Mouse (Mus musculus) kidney, postnatal 10 days (tissue): ENCODE data around the gene Rmdn3.

Experiments used
- DNase-seq: peaks from one replicate; pipeline ENCODE4 v3.0.0; 2021; ENCODE audit warnings: mixed read lengths

The Rmdn3 gene

GRCm38 (mm10) chr2:119156681-119157572 is at the start of gene Rmdn3:
Rmdn3 (minus strand) TSS chr2:119157034.
- peak; percentile 98 for DNase-seq

GRCm38 (mm10) chr2:119203871-119204460 is 47.1 kb upstream of the Rmdn3 start:
- DNase-seq: no peak

- peak; percentile 77 for DNase-seq
Measured at GRCm38 (mm10) chr2:119202914-119203453, 46.1 kb upstream of the Rmdn3 start.

- DNase-seq: no peak
Measured at GRCm38 (mm10) chr2:119198934-119199333, 42.1 kb upstream of the Rmdn3 start.

- no peak for DNase-seq
Measured at GRCm38 (mm10) chr2:119198049-119198448, 41.2 kb upstream of the Rmdn3 start.

- no peak for DNase-seq
Measured at GRCm38 (mm10) chr2:119197493-119197892, 40.7 kb upstream of the Rmdn3 start.

GRCm38 (mm10) chr2:119196316-119197108 is 39.7 kb upstream of the Rmdn3 start:
- no peak for DNase-seq

GRCm38 (mm10) chr2:119194140-119194539 is 37.3 kb upstream of the Rmdn3 start:
- DNase-seq: no peak

GRCm38 (mm10) chr2:119190969-119191368 is 34.1 kb upstream of the Rmdn3 start:
- DNase-seq: no peak

GRCm38 (mm10) chr2:119189029-119189710 is 32.3 kb upstream of the Rmdn3 start:
- peak; percentile 90 for DNase-seq

GRCm38 (mm10) chr2:119182914-119183313 is 26.1 kb upstream of the Rmdn3 start:
- no peak for DNase-seq

GRCm38 (mm10) chr2:119177384-119177939 is 20.6 kb upstream of the Rmdn3 start:
- DNase-seq: no peak

GRCm38 (mm10) chr2:119176761-119177160 is 19.9 kb upstream of the Rmdn3 start:
- no peak for DNase-seq

- peak; percentile 53 for DNase-seq
Measured at GRCm38 (mm10) chr2:119175614-119176013, 18.8 kb upstream of the Rmdn3 start.

- peak; percentile 31 for DNase-seq
Measured at GRCm38 (mm10) chr2:119174866-119175265, 18.0 kb upstream of the Rmdn3 start.

- no peak for DNase-seq
Measured at GRCm38 (mm10) chr2:119173991-119174651, 17.3 kb upstream of the Rmdn3 start, which contains the start of gene Gm14137. Gm14137 (plus strand) TSS chr2:119174509.

GRCm38 (mm10) chr2:119172862-119173576 is 16.2 kb upstream of the Rmdn3 start:
- DNase-seq: peak; percentile 92

- DNase-seq: no peak
Measured at GRCm38 (mm10) chr2:119172446-119172845, 15.6 kb upstream of the Rmdn3 start.

GRCm38 (mm10) chr2:119171574-119171973 is 14.7 kb upstream of the Rmdn3 start:
- DNase-seq: peak; percentile 59

GRCm38 (mm10) chr2:119170282-119170681 is 13.4 kb upstream of the Rmdn3 start:
- DNase-seq: no peak

GRCm38 (mm10) chr2:119167866-119168256 is 11.0 kb upstream of the Rmdn3 start:
- no peak for DNase-seq
